Mouse (Mus musculus): ENCODE data around the gene Abl1.

DNA sequence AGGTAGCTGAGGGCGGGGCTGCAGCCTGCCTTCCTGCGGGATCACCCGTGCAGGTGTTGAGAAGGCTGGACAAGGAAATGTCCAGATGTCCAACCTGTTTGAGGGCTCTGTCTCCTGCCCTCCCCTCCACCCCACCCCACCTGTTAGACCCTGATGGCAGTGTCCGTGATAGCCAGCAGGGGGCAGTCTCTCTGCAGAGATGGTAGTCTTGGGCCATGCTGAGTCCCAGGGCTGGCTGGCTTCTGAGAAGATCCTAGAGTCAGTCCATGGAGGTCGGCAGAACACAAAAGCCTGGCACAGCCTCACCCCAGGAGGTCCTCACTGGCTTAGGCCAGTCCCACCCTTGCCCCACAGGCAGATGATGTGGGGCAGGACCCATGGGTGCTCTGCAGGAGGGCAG, 127.2 kb downstream of the Abl1 start:
- TF ChIP-seq CTCF (IDR thresholded peaks at IDR 0.05; ENCODE audit: control insufficient read depth, insufficient read depth, low read length): peak; percentile 77
- no peak for TF ChIP-seq POLR2A (IDR thresholded peaks at IDR 0.05; ENCODE audit: borderline replicate concordance, control insufficient read depth, low read depth, low read length)
